Mouse (Mus musculus): ENCODE measurements around the gene Fer. TPM values are rescaled to one million over a fixed set of nuclear protein-coding genes. Genes with fewer than 3 reads are reported as not detected.

Fer gene
- total RNA-seq, 2 experiments from 2014 or later: 31.2 to 31.7 TPM

- DNase-seq (ENCODE audit: low spot score in 2 of 2): peak; percentile 98 to 99
Measured at GRCm38 (mm10) chr17:63863647-63864149, 836 bp downstream of the Fer start, which contains the start of gene A930002H24Rik. Gene A930002H24Rik (minus strand): TSS chr17:63863791.

- peak; percentile 47 to 49 for DNase-seq (ENCODE audit: low spot score in 2 of 2)
Measured at GRCm38 (mm10) chr17:63864171-63864571, 1.3 kb downstream of the Fer start.

GRCm38 (mm10) chr17:63871773-63872172 lies 8.9 kb downstream of the Fer start:
- DNase-seq (ENCODE audit: low spot score in 2 of 2): no peak

- DNase-seq (ENCODE audit: low spot score in 2 of 2): peak; percentile 22 to 29
Measured at GRCm38 (mm10) chr17:63878889-63879288, 16.0 kb downstream of the Fer start.

- no peak for DNase-seq (ENCODE audit: low spot score in 2 of 2)
Measured at GRCm38 (mm10) chr17:63880009-63880408, 17.1 kb downstream of the Fer start.

- no peak for DNase-seq (ENCODE audit: low spot score in 2 of 2)
Measured at GRCm38 (mm10) chr17:63886988-63887387, 24.1 kb downstream of the Fer start.

GRCm38 (mm10) chr17:63890611-63891010 lies 27.7 kb downstream of the Fer start:
- DNase-seq (ENCODE audit: low spot score in 2 of 2): no peak

GRCm38 (mm10) chr17:63895829-63896228 lies 33.0 kb downstream of the Fer start:
- DNase-seq (ENCODE audit: low spot score in 2 of 2): no peak

- DNase-seq (ENCODE audit: low spot score in 2 of 2): no peak
Measured at GRCm38 (mm10) chr17:63897050-63897449, 34.2 kb downstream of the Fer start.

GRCm38 (mm10) chr17:63909297-63909696 lies 46.4 kb downstream of the Fer start:
- no peak for DNase-seq (ENCODE audit: low spot score in 2 of 2)

GRCm38 (mm10) chr17:63921601-63922203 lies 58.8 kb downstream of the Fer start:
- no peak for DNase-seq (ENCODE audit: low spot score in 2 of 2)

GRCm38 (mm10) chr17:63925581-63925980 lies 62.7 kb downstream of the Fer start:
- DNase-seq (ENCODE audit: low spot score in 2 of 2): no peak

GRCm38 (mm10) chr17:63930634-63931033 lies 67.8 kb downstream of the Fer start:
- DNase-seq (ENCODE audit: low spot score in 2 of 2): no peak

GRCm38 (mm10) chr17:63931556-63931955 lies 68.7 kb downstream of the Fer start:
- DNase-seq (ENCODE audit: low spot score in 2 of 2): no peak

GRCm38 (mm10) chr17:63935408-63935807 lies 72.5 kb downstream of the Fer start:
- no peak for DNase-seq (ENCODE audit: low spot score in 2 of 2)

GRCm38 (mm10) chr17:63937886-63938285 lies 75.0 kb downstream of the Fer start:
- DNase-seq (ENCODE audit: low spot score in 2 of 2): no peak

GRCm38 (mm10) chr17:63946772-63947171 lies 83.9 kb downstream of the Fer start:
- DNase-seq (ENCODE audit: low spot score in 2 of 2): no peak

- no peak for DNase-seq (ENCODE audit: low spot score in 2 of 2)
Measured at GRCm38 (mm10) chr17:63948811-63949210, 85.9 kb downstream of the Fer start.

- DNase-seq (ENCODE audit: low spot score in 2 of 2): no peak
Measured at GRCm38 (mm10) chr17:63951436-63951835, 88.6 kb downstream of the Fer start.

GRCm38 (mm10) chr17:63967091-63967490 lies 104.2 kb downstream of the Fer start:
- DNase-seq (ENCODE audit: low spot score in 2 of 2): no peak

GRCm38 (mm10) chr17:63969448-63969847 lies 106.6 kb downstream of the Fer start:
- DNase-seq (ENCODE audit: low spot score in 2 of 2): no peak

GRCm38 (mm10) chr17:63970239-63970638 lies 107.4 kb downstream of the Fer start:
- no peak for DNase-seq (ENCODE audit: low spot score in 2 of 2)

GRCm38 (mm10) chr17:63970939-63971338 lies 108.1 kb downstream of the Fer start:
- DNase-seq (ENCODE audit: low spot score in 2 of 2): no peak
